32 mouse cellular contexts compared by ENCODE assay signal in the genomic region with DNA sequence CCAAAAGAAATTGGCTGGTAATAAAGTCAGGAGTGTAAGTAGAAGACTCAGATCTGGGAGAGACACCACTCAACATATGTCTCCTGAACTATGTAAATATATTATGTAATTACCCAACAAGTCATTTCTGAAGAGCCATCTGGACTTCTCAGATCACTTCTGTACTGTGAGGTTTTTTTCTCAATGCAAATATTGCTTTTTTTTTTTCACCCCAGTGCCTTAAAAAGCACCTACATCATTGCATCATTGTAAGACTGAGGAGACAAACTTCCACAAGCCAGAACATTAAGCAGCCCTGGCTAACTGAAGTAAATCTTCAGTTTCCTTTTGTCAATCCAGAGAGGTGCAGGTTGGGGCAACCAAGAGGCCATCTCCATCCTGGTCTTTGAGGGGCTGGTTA. TPM values are rescaled to one million over a fixed set of nuclear protein-coding genes. Genes with fewer than 3 reads are reported as not detected.
DNase-seq lines count a peak whose midpoint lies in the region; ATAC-seq lines count a peak whose summit lies in the region.
"Had no signal": no experiment of that assay in that cellular context is flagged by ENCODE, and none has a peak within 500 bp of the region (broad histone marks: within the 10 kb centered on the region; RNA-seq: fewer than 3 reads in every experiment).

No protein-coding gene starts in this region.

- H3K4me1 ChIP-seq in liver, embryonic 12.5 days = no peaks in the 10 kb centered on the region
- H3K4me1 ChIP-seq: embryonic facial prominence, embryonic 12.5 days; hindbrain, embryonic 12.5 days; intestine, embryonic 15.5 days; limb, embryonic 12.5 days; midbrain, embryonic 10.5 days; midbrain, embryonic 15.5 days; neural tube, embryonic 15.5 days had no signal

- no peak overlapping the region for H3K4me2 ChIP-seq in liver, embryonic 12.5 days
- H3K4me2 ChIP-seq: embryonic facial prominence, embryonic 12.5 days; heart, embryonic 11.5 days; hindbrain, embryonic 12.5 days; intestine, embryonic 15.5 days; limb, embryonic 12.5 days; lung, embryonic 15.5 days; midbrain, embryonic 15.5 days; neural tube, embryonic 15.5 days had no signal

- H3K27ac ChIP-seq in liver, embryonic 12.5 days = no peak overlapping the region
- H3K27ac ChIP-seq: embryonic facial prominence, embryonic 12.5 days; hindbrain, embryonic 12.5 days; hindbrain, postnatal 0 days; intestine, embryonic 15.5 days; limb, embryonic 12.5 days; lung, embryonic 15.5 days; midbrain, embryonic 10.5 days; midbrain, embryonic 15.5 days; neural tube, embryonic 15.5 days had no signal

- no peak overlapping the region for H3K4me3 ChIP-seq in liver, embryonic 12.5 days
- H3K4me3 ChIP-seq: embryonic facial prominence, embryonic 12.5 days; hindbrain, embryonic 12.5 days; intestine, embryonic 15.5 days; limb, embryonic 12.5 days; lung, embryonic 15.5 days; midbrain, embryonic 10.5 days; midbrain, embryonic 15.5 days; neural tube, embryonic 15.5 days had no signal

- H3K9me3 ChIP-seq in liver, embryonic 12.5 days (replicated peaks) = no peaks in the 10 kb centered on the region
- H3K9me3 ChIP-seq: embryonic facial prominence, embryonic 12.5 days; hindbrain, embryonic 12.5 days; intestine, embryonic 15.5 days; limb, embryonic 12.5 days; lung, embryonic 15.5 days; midbrain, embryonic 10.5 days; midbrain, embryonic 15.5 days; neural tube, embryonic 15.5 days had no signal

- peak; percentile 23 for DNase-seq in layer of hippocampus, adult 9-11 months
- no peak for DNase-seq in layer of hippocampus, adult 11-12 months (ENCODE audit: low spot score)
- DNase-seq in right cerebral cortex, adult 2 months (ENCODE audit: low spot score in 2 of 2) = peak; percentile 7 to 14
- no peak for DNase-seq in right cerebral cortex, postnatal 10 days (ENCODE audit: low spot score in 2 of 2)
- DNase-seq in brain, adult 2 months (ENCODE audit: low read depth, low spot score) = peak; percentile 71
- DNase-seq in urinary bladder, adult 18-20 months (ENCODE audit: low spot score in 2 of 2) = no peak
- DNase-seq: adrenal gland, adult 8-10 months; B cell, adult 2 months; cerebellum, adult 11 months; cerebellum, adult 9-10 months; cerebellum, postnatal 36 days; embryo, embryonic 11 days; gastrocnemius, postnatal 36 days; heart, adult 18-20 months; heart, postnatal 36 days; kidney, adult 2 months; retina, postnatal 1 day; thymus, adult 18-20 months; thymus, postnatal 36 days had no signal

- no peak for ATAC-seq in liver, embryonic 12.5 days
- ATAC-seq: forebrain, embryonic 14.5 days; hindbrain, postnatal 0 days; intestine, embryonic 15.5 days; midbrain, embryonic 15.5 days had no signal

- no peaks in the 10 kb centered on the region for H3K36me3 ChIP-seq in liver, embryonic 12.5 days
- H3K36me3 ChIP-seq: embryonic facial prominence, embryonic 12.5 days; hindbrain, embryonic 12.5 days; intestine, embryonic 15.5 days; limb, embryonic 12.5 days; lung, embryonic 15.5 days; midbrain, embryonic 10.5 days; midbrain, embryonic 15.5 days; neural tube, embryonic 15.5 days had no signal

- no peaks in the 10 kb centered on the region for H3K27me3 ChIP-seq in liver, embryonic 12.5 days (replicated peaks)
- H3K27me3 ChIP-seq: embryonic facial prominence, embryonic 12.5 days; hindbrain, embryonic 12.5 days; intestine, embryonic 15.5 days; limb, embryonic 12.5 days; lung, embryonic 15.5 days; midbrain, embryonic 15.5 days; neural tube, embryonic 15.5 days had no signal

- no peak overlapping the region for H3K9ac ChIP-seq in liver, embryonic 12.5 days
- H3K9ac ChIP-seq: embryonic facial prominence, embryonic 12.5 days; hindbrain, embryonic 12.5 days; intestine, embryonic 15.5 days; limb, embryonic 12.5 days; lung, embryonic 15.5 days; midbrain, embryonic 15.5 days; neural tube, embryonic 15.5 days had no signal

RNA-seq across cellular contexts. Expression of gene Adtrp, which starts 55.8 kb away (rescaled TPM):
- not detected in 2 replicates for polyA plus RNA-seq in liver, embryonic 12.5 days (2016; fragmentation: Nextera tagmentation; extraction: Ambion mirVana)
- polyA plus RNA-seq: forebrain, embryonic 14.5 days; heart, embryonic 11.5 days; heart, embryonic 16.5 days; midbrain, embryonic 10.5 days; midbrain, embryonic 15.5 days had no signal

Comparison
In these comparisons a context has a peak if more than half of its experiments do, and no peak if none do; other contexts are left out.
1. DNase-seq: peak in layer of hippocampus, adult 9-11 months (single experiment), right cerebral cortex, adult 2 months (2 of 2) and brain, adult 2 months (single experiment); none in layer of hippocampus, adult 11-12 months (single experiment), right cerebral cortex, postnatal 10 days (0 of 2) and urinary bladder, adult 18-20 months (0 of 2).